Mouse (Mus musculus) right cerebral cortex, postnatal 4 days (tissue): ENCODE data around the gene Oas1g.
"Not testable (repeated sequence)": the region's sequence is repeated elsewhere in the genome, so short reads cannot be mapped to it uniquely, and the experiment has no call there.

ENCODE experiments used
- DNase-seq: peaks from one replicate; pipeline ENCODE4 v3.0.0-alpha.2; 2022

Gene Oas1g

GRCm38 (mm10) chr5:120887413-120887812, at the start of gene Oas1g:
TSS of gene Oas1g (minus strand) at chr5:120887613.
- DNase-seq: not testable (repeated sequence)

- no peak for DNase-seq
These were observed 46.6 kb upstream of the Oas1g start for GRCm38 (mm10) chr5:120933966-120934365.

- DNase-seq: no peak
These were observed 39.6 kb upstream of the Oas1g start for GRCm38 (mm10) chr5:120927036-120927435.

GRCm38 (mm10) chr5:120926311-120926710, 38.9 kb upstream of the Oas1g start:
- DNase-seq: not testable (repeated sequence)

GRCm38 (mm10) chr5:120924520-120924919, 37.1 kb upstream of the Oas1g start:
- DNase-seq: not testable (repeated sequence)

GRCm38 (mm10) chr5:120923969-120924368, 36.6 kb upstream of the Oas1g start:
- no peak for DNase-seq

GRCm38 (mm10) chr5:120920296-120920695, 32.9 kb upstream of the Oas1g start:
- DNase-seq: no peak

- not testable (repeated sequence) for DNase-seq
These were observed 31.9 kb upstream of the Oas1g start for GRCm38 (mm10) chr5:120919156-120919935.

GRCm38 (mm10) chr5:120914204-120914603, 26.8 kb upstream of the Oas1g start, which contains the start of gene Oas1d:
TSS of gene Oas1d (plus strand) at chr5:120914536.
- DNase-seq: not testable (repeated sequence)

- no peak for DNase-seq
These were observed 20.9 kb upstream of the Oas1g start for GRCm38 (mm10) chr5:120908196-120908920.

GRCm38 (mm10) chr5:120906791-120907733, 19.6 kb upstream of the Oas1g start, which contains the start of gene Oas1a:
TSS of gene Oas1a (minus strand) at chr5:120907521.
- not testable (repeated sequence) for DNase-seq

- no peak for DNase-seq
These were observed 14.6 kb upstream of the Oas1g start for GRCm38 (mm10) chr5:120902056-120902455.

GRCm38 (mm10) chr5:120900666-120901065, 13.3 kb upstream of the Oas1g start:
- no peak for DNase-seq

- DNase-seq: no peak
These were observed 11.3 kb upstream of the Oas1g start for GRCm38 (mm10) chr5:120898726-120899125.

GRCm38 (mm10) chr5:120898307-120898706, 10.9 kb upstream of the Oas1g start:
- DNase-seq: no peak

- DNase-seq: no peak
These were observed 8.0 kb upstream of the Oas1g start for GRCm38 (mm10) chr5:120895231-120895900.

GRCm38 (mm10) chr5:120894692-120895091, 7.3 kb upstream of the Oas1g start:
- not testable (repeated sequence) for DNase-seq

GRCm38 (mm10) chr5:120893866-120894265, 6.5 kb upstream of the Oas1g start:
- DNase-seq: not testable (repeated sequence)

- no peak for DNase-seq
These were observed 4.8 kb upstream of the Oas1g start for GRCm38 (mm10) chr5:120892243-120892660.

GRCm38 (mm10) chr5:120891566-120892242, 4.3 kb upstream of the Oas1g start:
- DNase-seq: not testable (repeated sequence)

- no peak for DNase-seq
These were observed 3.6 kb upstream of the Oas1g start for GRCm38 (mm10) chr5:120890991-120891390.
